Mouse (Mus musculus): ENCODE results near the gene Krt42.

Krt42 gene

DNA sequence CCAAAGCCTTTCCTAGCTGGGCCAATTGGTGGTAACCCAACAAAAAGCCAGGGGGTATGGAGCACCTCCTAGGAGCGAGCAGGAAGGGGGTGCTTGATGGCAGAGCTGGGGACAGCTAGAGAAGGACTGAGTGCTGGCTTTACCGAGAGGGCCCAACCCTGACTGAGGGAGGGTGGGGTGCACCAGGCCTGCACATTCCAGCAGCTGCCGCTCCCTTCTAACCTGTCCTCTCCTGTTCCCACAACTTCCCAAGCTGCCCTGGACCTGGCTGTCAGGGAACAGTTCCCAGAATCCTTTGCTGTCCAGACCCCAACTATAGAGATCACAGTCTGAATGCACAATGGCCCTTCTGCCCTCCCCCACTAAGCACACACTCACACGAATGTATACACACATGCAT is 15.3 kb upstream of the Krt42 start:
- in situ Hi-C loops (cut with MboI; ENCODE audit: low pct_unique_long_range_greater_than_20kb in 1 of 2, low sequenced_read_pairs in 2 of 2, unreplicated experiment in 1 of 2), result loop anchor here in 1 of 2 experiments (5.0 to 25.0 kb wide), 2 partner anchors 83 to 823 kb away; no protein-coding TSS in a partner anchor

DNA sequence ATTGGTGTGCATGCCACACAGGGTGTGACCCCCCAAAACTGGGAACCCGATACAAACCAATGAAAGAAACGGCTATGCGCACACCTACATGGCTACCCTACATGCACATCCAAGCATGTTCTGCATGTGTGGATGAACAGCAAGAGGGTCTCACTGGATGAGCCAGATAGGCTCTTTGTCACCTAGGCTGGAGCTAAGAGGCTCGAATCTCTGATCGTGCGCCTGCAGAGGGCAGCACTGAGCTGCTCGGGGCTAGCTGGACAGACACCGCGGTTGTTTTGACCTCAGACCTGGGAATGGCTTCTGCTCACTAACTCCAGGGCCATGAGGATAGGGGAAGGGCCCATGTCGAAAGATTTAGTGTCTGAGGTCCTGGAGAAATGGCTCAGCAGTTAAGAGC is 12.9 kb upstream of the Krt42 start:
- in situ Hi-C loops (cut with MboI; ENCODE audit: low pct_unique_long_range_greater_than_20kb in 1 of 2, low sequenced_read_pairs in 2 of 2, unreplicated experiment in 1 of 2), result loop anchor here in 1 of 2 experiments (5.0 to 25.0 kb wide), 2 partner anchors 80 to 820 kb away; no protein-coding TSS in a partner anchor

DNA sequence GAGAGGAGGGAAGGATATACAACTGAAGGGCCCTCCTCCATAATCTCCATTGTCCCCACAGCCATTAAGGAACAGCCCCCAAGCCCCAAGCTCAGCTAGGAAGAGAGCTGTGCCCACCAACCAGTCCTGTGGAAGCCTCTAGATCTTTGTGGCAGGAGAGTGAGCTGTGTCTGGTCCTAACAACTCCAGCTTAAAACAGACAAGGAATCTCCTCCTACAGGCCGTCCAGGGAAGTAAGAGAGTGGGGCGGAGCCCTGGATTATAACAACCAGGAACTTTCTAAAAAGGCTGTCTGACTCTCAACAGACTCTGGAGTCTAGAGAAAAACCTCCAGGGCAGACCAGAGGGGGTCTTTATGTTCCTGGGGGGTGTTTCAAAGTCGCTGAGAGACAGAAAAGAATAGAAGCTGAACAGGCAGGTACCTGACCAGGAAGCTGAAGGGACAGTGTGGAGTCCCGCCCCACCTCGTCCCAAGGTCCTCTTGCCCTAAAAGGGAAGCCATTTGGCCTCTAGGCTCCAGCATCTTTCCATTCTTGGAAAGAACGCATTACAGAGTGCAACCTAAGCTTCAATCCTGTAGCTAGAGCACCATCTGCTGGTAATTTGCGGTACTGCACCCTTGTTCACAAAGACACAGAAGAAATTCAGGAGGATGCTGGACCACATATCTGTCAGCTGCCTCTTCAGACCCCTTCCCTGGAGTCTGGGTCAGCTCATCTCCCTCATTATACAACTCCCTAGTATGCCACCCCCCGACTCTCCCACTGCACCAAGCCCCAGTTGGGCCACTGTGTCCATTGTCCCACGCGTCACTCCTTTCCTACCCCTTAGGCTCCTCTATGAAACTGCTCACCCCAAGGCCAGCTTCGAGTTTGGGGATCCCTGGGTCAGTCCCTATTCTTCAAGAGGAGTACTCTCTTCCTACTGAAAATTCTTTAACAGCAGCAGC is 12.2 kb upstream of the Krt42 start:
- in situ Hi-C loops (cut with MboI; ENCODE audit: low pct_unique_long_range_greater_than_20kb in 1 of 2, low sequenced_read_pairs in 2 of 2, unreplicated experiment in 1 of 2), result loop anchor here in 1 of 2 experiments (5.0 to 25.0 kb wide), 2 partner anchors 80 to 820 kb away; no protein-coding TSS in a partner anchor

DNA sequence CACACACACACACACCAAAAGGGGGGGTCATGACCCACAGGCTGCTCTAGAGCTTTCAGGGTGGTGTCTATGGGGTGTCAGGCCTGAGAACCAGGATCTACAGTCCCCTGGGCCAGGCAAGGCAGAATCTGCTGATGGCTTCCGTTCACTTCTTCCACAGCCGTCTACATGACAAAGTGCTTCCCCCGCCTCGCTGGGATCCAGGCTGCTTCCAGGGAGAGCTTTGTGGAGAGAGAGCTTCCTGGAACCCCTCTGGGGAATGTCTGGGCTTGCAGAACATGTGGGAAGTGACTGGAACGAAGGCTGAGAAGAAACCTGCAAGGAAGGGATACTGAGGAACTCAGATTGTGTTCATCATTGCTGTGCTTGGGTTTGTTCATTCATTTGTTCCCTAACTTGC is 9.1 kb upstream of the Krt42 start:
- in situ Hi-C loops (cut with MboI; ENCODE audit: low pct_unique_long_range_greater_than_20kb in 1 of 2, low sequenced_read_pairs in 2 of 2, unreplicated experiment in 1 of 2), result loop anchor here in 1 of 2 experiments (25.0 kb wide), 1 partner anchor 816 kb away; no protein-coding TSS in a partner anchor

- in situ Hi-C loops (cut with MboI; ENCODE audit: low pct_unique_long_range_greater_than_20kb in 1 of 2, low sequenced_read_pairs in 2 of 2, unreplicated experiment in 1 of 2), result loop anchor here in 1 of 2 experiments (25.0 kb wide), 1 partner anchor 816 kb away; no protein-coding TSS in a partner anchor
Observed at GRCm38 (mm10) chr11:100277726-100278480, 8.2 kb upstream of the Krt42 start.

DNA sequence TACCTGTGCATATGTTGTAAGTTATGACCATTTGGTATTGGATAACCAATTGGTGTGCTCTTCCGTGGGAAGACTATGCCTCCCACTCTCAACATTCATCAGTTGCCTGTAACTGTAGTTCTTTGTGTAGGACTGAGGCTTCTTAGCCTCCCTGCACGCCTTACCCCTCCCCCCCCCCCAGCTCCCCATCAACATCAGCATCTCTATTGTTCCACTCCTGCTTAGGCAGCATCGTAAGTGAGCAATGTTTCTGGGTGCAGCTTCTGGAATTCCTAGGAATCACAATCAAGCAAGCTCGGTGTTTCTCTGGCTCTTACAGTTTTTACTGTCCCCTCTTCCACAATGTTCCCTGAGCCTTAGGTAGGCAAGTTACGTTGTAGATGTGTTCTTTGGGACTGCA is 5.8 kb upstream of the Krt42 start:
- in situ Hi-C loops (cut with MboI; ENCODE audit: low pct_unique_long_range_greater_than_20kb in 1 of 2, low sequenced_read_pairs in 2 of 2, unreplicated experiment in 1 of 2), result loop anchor here in 1 of 2 experiments (25.0 kb wide), 1 partner anchor 813 kb away; no protein-coding TSS in a partner anchor

GRCm38 (mm10) chr11:100274719-100275118 is 5.0 kb upstream of the Krt42 start:
- in situ Hi-C loops (cut with MboI; ENCODE audit: low pct_unique_long_range_greater_than_20kb in 1 of 2, low sequenced_read_pairs in 2 of 2, unreplicated experiment in 1 of 2), result loop anchor here in 1 of 2 experiments (25.0 kb wide), 1 partner anchor 812 kb away; no protein-coding TSS in a partner anchor

DNA sequence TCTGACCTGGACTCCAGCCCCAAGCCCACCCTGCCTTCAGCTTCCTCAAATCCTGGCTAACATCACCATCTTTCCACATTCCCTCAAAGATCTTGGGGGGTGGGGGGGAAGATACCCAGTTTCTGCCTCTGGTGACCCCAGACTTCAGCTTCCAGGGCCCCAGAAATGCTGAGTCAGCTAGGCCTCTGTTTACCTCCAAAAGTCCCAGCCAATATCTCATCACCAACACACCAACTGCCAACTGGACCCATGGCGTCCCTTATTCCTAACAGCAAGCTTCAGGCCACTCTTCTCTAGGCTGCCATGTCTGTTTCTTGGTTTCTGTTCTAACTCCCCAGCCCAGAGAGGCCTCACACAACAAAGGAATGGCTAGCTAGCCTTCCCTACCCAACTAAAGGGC is 2.2 kb upstream of the Krt42 start:
- in situ Hi-C loops (cut with MboI; ENCODE audit: low pct_unique_long_range_greater_than_20kb in 1 of 2, low sequenced_read_pairs in 2 of 2, unreplicated experiment in 1 of 2), result no loop called here

- in situ Hi-C loops (cut with MboI; ENCODE audit: low pct_unique_long_range_greater_than_20kb in 1 of 2, low sequenced_read_pairs in 2 of 2, unreplicated experiment in 1 of 2), result no loop called here
Observed at GRCm38 (mm10) chr11:100262058-100262980, 7.4 kb downstream of the Krt42 start.

GRCm38 (mm10) chr11:100261235-100261605 is 8.5 kb downstream of the Krt42 start:
- in situ Hi-C loops (cut with MboI; ENCODE audit: low pct_unique_long_range_greater_than_20kb in 1 of 2, low sequenced_read_pairs in 2 of 2, unreplicated experiment in 1 of 2), result no loop called here

DNA sequence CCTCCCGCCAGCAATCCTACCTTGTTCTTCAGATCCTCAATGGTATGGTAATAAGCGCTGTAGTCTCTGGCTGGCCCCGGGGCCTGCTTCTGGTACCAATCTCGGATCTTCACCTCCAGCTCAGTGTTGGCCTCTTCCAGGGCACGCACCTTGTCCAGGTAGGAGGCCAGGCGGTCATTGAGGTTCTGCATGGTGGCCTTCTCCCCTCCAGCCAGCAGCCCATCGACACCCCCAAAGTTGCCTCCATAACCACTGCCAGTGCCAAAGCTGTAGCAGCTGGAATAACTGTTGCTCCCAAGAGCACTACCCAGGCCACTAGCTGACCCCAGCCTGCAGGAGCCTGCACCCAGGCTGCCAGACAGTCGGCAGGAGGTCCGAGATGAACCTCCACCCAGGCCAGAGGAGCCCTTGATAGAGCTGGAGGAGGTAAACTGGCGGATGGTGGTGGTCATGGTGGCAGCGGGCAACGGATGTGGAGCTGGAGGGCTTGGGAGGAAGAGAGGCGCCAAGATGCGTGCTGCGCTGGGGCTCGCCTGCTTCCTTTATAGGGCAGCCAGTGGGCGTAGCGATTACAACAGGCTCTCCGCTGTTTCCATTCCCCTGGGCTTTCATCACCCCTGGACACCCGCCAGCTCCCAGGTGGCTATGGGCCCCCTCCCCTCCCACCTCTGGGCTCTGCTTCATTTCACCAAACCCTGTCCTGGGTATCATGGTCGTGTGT is 9.0 kb downstream of the Krt42 start, which contains the start of gene Krt17:
Gene Krt17, minus strand, starts transcription at position 516 of the 721 bp plus-strand sequence.
- in situ Hi-C loops (cut with MboI; ENCODE audit: low pct_unique_long_range_greater_than_20kb in 1 of 2, low sequenced_read_pairs in 2 of 2, unreplicated experiment in 1 of 2), result no loop called here

GRCm38 (mm10) chr11:100259079-100259478 is 10.6 kb downstream of the Krt42 start:
- in situ Hi-C loops (cut with MboI; ENCODE audit: low pct_unique_long_range_greater_than_20kb in 1 of 2, low sequenced_read_pairs in 2 of 2, unreplicated experiment in 1 of 2), result no loop called here

DNA sequence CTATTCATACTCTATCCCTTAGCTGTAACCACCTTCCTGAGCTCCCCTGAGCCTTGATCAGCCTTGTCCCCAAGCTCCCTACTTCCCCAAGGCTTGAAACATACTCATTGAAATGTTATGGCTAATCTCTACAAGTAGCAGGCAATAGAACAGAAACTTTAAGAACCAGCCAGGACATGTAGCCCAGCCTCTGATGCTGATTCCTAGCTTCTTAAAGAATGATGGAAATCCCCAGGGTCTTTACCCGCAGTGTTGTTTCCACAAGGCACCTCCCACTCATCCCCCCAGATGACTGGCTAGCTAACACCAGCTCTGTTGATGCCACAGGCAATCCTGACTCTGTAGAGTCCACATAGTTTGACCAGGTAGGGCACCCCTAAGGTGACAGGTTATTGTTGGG is 11.7 kb downstream of the Krt42 start:
- in situ Hi-C loops (cut with MboI; ENCODE audit: low pct_unique_long_range_greater_than_20kb in 1 of 2, low sequenced_read_pairs in 2 of 2, unreplicated experiment in 1 of 2), result no loop called here

DNA sequence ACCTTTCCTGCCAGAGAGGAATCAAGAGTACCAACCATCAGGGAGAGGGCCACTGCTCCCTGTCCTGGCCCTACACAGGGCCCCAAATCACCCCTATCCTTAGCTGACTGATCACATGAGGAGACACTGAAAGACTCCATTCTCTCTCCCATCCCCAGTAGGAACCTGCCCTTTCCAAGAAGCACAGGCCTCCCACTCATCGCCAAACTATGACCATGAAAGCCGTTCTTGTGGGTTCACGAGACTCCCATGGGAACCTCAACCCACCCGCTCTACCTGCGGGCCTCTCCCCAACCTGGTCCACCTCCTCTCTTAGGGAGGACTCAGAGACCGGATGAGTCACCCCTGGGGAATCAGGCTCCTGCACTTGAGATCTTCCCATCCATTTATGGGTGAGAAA is 14.2 kb downstream of the Krt42 start:
- in situ Hi-C loops (cut with MboI; ENCODE audit: low pct_unique_long_range_greater_than_20kb in 1 of 2, low sequenced_read_pairs in 2 of 2, unreplicated experiment in 1 of 2), result no loop called here

DNA sequence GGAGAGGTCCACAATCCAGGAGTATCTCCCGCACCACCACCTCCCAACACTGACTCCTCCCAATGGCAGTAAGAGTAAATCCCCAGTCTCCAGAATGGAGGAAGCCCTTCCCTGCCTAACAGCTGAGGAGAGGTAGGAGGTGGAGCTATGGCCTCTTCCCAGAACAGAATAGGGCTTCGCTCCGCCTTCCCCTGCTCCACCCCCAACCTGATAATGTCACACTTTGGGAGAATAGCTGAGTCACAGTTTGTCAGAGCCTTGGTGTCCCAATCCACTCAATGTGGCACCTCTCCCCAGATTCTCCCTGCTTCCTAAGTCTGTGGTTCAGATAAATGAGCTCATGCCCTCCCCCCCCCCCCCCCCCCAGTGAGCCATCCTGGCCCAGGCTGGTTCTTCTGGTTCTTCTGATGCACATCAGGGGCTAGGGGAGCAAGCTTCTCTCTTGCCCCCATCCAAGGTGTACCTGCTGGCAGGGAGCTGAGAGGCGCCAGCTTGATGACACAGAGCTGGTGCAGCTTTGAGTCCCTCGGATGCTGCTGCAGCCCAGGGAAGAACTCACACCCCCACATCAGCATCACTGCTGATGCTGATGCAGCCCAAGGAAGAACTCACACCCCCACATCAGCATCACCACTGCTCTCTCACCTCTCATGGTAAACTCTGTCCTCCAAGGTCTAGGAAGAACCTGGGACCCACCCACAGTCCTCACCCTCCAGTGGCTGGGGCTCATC is 15.1 kb downstream of the Krt42 start:
- in situ Hi-C loops (cut with MboI; ENCODE audit: low pct_unique_long_range_greater_than_20kb in 1 of 2, low sequenced_read_pairs in 2 of 2, unreplicated experiment in 1 of 2), result no loop called here

DNA sequence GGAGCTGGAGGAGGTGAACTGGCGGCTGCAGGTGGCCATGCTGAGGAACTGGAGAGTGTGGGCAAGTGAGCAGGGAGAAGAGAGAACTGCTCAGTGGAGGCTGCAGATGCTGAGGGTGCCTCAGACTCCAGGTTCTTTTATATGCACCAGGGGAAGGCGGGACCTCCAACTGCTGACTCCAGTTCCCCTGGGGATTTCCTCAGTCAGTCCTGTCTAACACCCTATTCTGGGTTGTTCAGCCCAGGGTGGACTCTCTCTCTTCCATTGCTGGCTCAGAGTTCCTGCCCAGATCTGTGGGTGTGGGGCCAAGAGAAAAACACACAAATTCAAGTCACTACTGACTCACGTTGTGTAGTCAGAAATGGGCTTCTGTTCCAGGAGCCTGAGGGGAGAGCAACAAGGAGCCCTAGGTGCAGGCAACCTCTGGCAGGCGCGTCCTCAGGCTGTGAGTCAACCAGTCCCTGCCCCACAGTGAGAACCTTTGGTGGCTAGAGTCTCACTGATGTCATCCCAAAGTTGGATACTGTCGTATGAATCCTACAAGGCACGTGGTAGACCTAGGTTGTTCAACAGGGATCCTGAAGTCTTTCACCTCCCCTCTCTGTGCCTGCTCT is 20.7 kb downstream of the Krt42 start, which contains the start of gene Krt16:
Gene Krt16, minus strand, starts transcription at position 51 of the 614 bp plus-strand sequence.
- in situ Hi-C loops (cut with MboI; ENCODE audit: low pct_unique_long_range_greater_than_20kb in 1 of 2, low sequenced_read_pairs in 2 of 2, unreplicated experiment in 1 of 2), result no loop called here
